Mouse (Mus musculus) CH12.LX (cell line): ENCODE results near the gene Efcab5. TPM values are rescaled to one million over a fixed set of nuclear protein-coding genes. Genes with fewer than 3 reads are reported as not detected.
"Not testable (repeated sequence)": the region's sequence is repeated elsewhere in the genome, so short reads cannot be mapped to it uniquely, and the experiment has no call there.

Source experiments
- DNase-seq: peaks from one replicate; pipeline ENCODE4 v3.0.0-alpha.2; 2013; ENCODE audit errors: extremely low read depth
- H3K27ac ChIP-seq: 2 replicates; pipeline ENCODE4 v1.5.1; 2012; ENCODE audit warnings: low read depth, mild to moderate bottlenecking, control low read depth, moderate library complexity; ENCODE audit not compliant: insufficient read depth
- H3K27me3 ChIP-seq: replicated peaks from 2 replicates; pipeline ENCODE3; 2012; ENCODE audit warnings: inconsistent platforms
- H3K36me3 ChIP-seq, 2 experiments: replicated peaks in 1 of 2; 2 replicates each; pipeline versions ENCODE3 to v1.6.1; 2012; ENCODE audit warnings: inconsistent platforms in 1 of 2, low read length in 1 of 2, mild to moderate bottlenecking in 1 of 2, mixed read lengths in 1 of 2, moderate library complexity in 1 of 2; ENCODE audit not compliant: control insufficient read depth in 1 of 2, insufficient read depth in 1 of 2
- H3K4me1 ChIP-seq, 2 experiments: 2 replicates each; pipeline ENCODE4 v1.6.1; 2012; ENCODE audit warnings: inconsistent platforms in 1 of 2, moderate library complexity in 1 of 2; ENCODE audit not compliant: insufficient read depth in 2 of 2, control insufficient read depth in 1 of 2
- H3K4me2 ChIP-seq: 2 replicates; pipeline ENCODE4 v1.6.1; 2012; ENCODE audit warnings: low read depth, mild to moderate bottlenecking, control low read depth; ENCODE audit not compliant: poor library complexity, insufficient read depth, severe bottlenecking
- H3K4me3 ChIP-seq, 3 experiments: fragments of 150-350 bp in 1 of 3; sonication (generic) in 1 of 3; replicated peaks in 1 of 3; 2 replicates each; pipeline versions ENCODE3 to v1.5.1; 2011 to 2012; ENCODE audit warnings: low read depth in 2 of 3, low read length in 2 of 3, mild to moderate bottlenecking in 2 of 3, moderate library complexity in 2 of 3, control low read depth in 1 of 3, improper control_type of control experiment in 1 of 3, inconsistent platforms in 1 of 3, mixed read lengths in 1 of 3; ENCODE audit not compliant: poor library complexity in 1 of 3
- H3K79me2 ChIP-seq: replicated peaks from 2 replicates; pipeline ENCODE4 v1.6.1; 2012; ENCODE audit warnings: mild to moderate bottlenecking, moderate library complexity; ENCODE audit not compliant: control insufficient read depth, poor library complexity, insufficient read depth, severe bottlenecking; ENCODE audit errors: extremely low read depth
- H3K9ac ChIP-seq: 2 replicates; pipeline ENCODE4 v1.6.1; 2012; ENCODE audit warnings: low read depth, mild to moderate bottlenecking, control low read depth, moderate library complexity; ENCODE audit not compliant: insufficient read depth
- H3K9me3 ChIP-seq: replicated peaks from 2 replicates; pipeline ENCODE3; 2012; ENCODE audit warnings: low read length, inconsistent platforms, mixed read lengths
- CHD1 ChIP-seq: IDR thresholded peaks from 2 replicates; pipeline ENCODE4 v1.6.1; 2012; ENCODE audit warnings: low read depth, low read length, improper control_type of control experiment, inconsistent platforms
- CHD2 ChIP-seq: IDR thresholded peaks from 2 replicates; pipeline ENCODE4 v1.6.1; 2011; ENCODE audit warnings: low read length, improper control_type of control experiment
- CTCF ChIP-seq, 2 experiments: IDR thresholded peaks in 1 of 2; conservative IDR thresholded peaks in 1 of 2; 2 replicates each; pipeline ENCODE4 v1.5.1; 2011 to 2012; ENCODE audit warnings: low read depth in 2 of 2, low read length in 2 of 2, improper control_type of control experiment in 1 of 2, inconsistent platforms in 1 of 2, mild to moderate bottlenecking in 1 of 2, moderate library complexity in 1 of 2
- E2F4 ChIP-seq: IDR thresholded peaks from 2 replicates; pipeline ENCODE4 v1.6.1; 2011; ENCODE audit warnings: low read depth, low read length, improper control_type of control experiment; ENCODE audit not compliant: insufficient replicate concordance
- JUN ChIP-seq: IDR thresholded peaks from 2 replicates; pipeline ENCODE4 v1.6.1; 2011; ENCODE audit warnings: low read depth, mild to moderate bottlenecking, low read length, improper control_type of control experiment, moderate library complexity; ENCODE audit not compliant: insufficient read depth
- JUND ChIP-seq: conservative IDR thresholded peaks from 2 replicates; pipeline ENCODE4 v1.6.1; 2011; ENCODE audit warnings: low read depth, low read length, improper control_type of control experiment
- KAT2A ChIP-seq: IDR thresholded peaks from 2 replicates; pipeline ENCODE4 v1.6.1; 2012; ENCODE audit warnings: low read length, improper control_type of control experiment, inconsistent platforms; ENCODE audit not compliant: insufficient replicate concordance
- MAFK ChIP-seq: IDR thresholded peaks from 2 replicates; pipeline ENCODE4 v1.6.1; 2011; ENCODE audit warnings: low read length, improper control_type of control experiment; ENCODE audit not compliant: insufficient replicate concordance
- MAZ ChIP-seq: IDR thresholded peaks from 2 replicates; pipeline ENCODE4 v1.6.1; 2012; ENCODE audit warnings: low read depth, mild to moderate bottlenecking, inconsistent platforms, low read length, improper control_type of control experiment, moderate library complexity
- MXI1 ChIP-seq: IDR thresholded peaks from 2 replicates; pipeline ENCODE4 v1.6.1; 2011; ENCODE audit warnings: mild to moderate bottlenecking, low read depth, low read length, improper control_type of control experiment
- SMC3 ChIP-seq: IDR thresholded peaks from 2 replicates; pipeline ENCODE4 v1.6.1; 2011; ENCODE audit warnings: low read depth, low read length, improper control_type of control experiment
- TBP ChIP-seq: conservative IDR thresholded peaks from 2 replicates; pipeline ENCODE4 v1.6.1; 2011; ENCODE audit warnings: low read depth, low read length, improper control_type of control experiment
- TCF12 ChIP-seq: IDR thresholded peaks from 2 replicates; pipeline ENCODE4 v1.6.1; 2014; ENCODE audit warnings: low read depth, mild to moderate bottlenecking, inconsistent platforms, low read length, improper control_type of control experiment
- UBTF ChIP-seq: IDR thresholded peaks from 2 replicates; pipeline ENCODE4 v1.6.1; 2012; ENCODE audit warnings: low read depth, mild to moderate bottlenecking, inconsistent platforms, low read length, improper control_type of control experiment, moderate library complexity
- ZNF384 ChIP-seq: IDR thresholded peaks from 2 replicates; pipeline ENCODE4 v1.6.1; 2012; ENCODE audit warnings: low read depth, low read length, improper control_type of control experiment, inconsistent platforms
- dilution Hi-C: fragments of 300-500 bp; cut with MboI; formaldehyde crosslinking; loops from 2 replicates; pipeline ENCODE4 v1.14.3; 2020; ENCODE audit warnings: low sequenced_read_pairs; ENCODE audit not compliant: extremely low pct_unique_long_range_greater_than_20kb, extremely low pct_ligation_motif_present
- in situ Hi-C: fragments of 300-500 bp; cut with MboI; formaldehyde crosslinking; loops from 3 replicates; pipeline ENCODE4 v1.14.3; 2019; ENCODE audit warnings: low sequenced_read_pairs, low pct_ligation_motif_present, low pct_unique_long_range_greater_than_20kb, mixed read lengths
- polyA plus RNA-seq: library from polyadenylated mRNA; unstranded; fragments of >175 nt; gene quantifications from 2 replicates; pipeline ENCODE4 v1.2.1, GENCODE M21; 2012; ENCODE audit warnings: low read depth; ENCODE audit not compliant: insufficient read length
- total RNA-seq, 2 experiments: library from RNA; depleted of rRNA; stranded (reverse); fragments of 300-350 nt in 1 of 2; fragments of >200 nt in 1 of 2; gene quantifications; 2 replicates each; pipeline ENCODE4 v1.2.3; 2012 to 2014

Gene Efcab5
- total and polyA plus RNA-seq, 3 experiments = 0.24 to 0.43 (median 0.38) TPM

DNA sequence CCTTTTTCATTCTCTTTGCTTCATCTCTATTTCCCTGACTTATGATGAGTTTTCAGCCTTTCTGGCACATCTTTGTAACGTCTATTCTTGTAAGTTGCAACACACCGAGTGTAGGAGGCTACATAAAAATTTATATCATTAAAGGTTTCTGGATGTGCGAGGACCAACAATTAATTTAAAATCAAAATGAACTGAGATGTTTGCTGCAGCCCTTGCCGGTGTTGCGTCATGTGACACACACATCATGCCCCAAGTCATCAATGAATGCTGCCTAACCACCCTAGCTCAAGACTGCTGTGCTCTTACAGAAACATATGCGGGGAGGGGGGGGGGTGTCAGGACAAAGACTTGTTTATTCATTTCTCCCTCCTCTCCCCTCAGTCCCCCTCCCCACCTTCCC lies 80.3 kb downstream of the Efcab5 start:
- H3K79me2 ChIP-seq = no peaks in the 10 kb centered on the region
- no peaks in the 10 kb centered on the region for H3K27me3 ChIP-seq
- no peak overlapping the region for H3K4me2 ChIP-seq
- no peak overlapping the region for H3K4me3 ChIP-seq
- DNase-seq = no peak
- no peak overlapping the region for H3K9ac ChIP-seq
- dilution Hi-C loops = no loop called here
- H3K27ac ChIP-seq = no peak overlapping the region
- in situ Hi-C loops = loop anchor here (10.0 to 25.0 kb wide), 3 partner anchors 336 to 679 kb away; partner anchors contain the start of gene Gm10277
- no peaks in the 10 kb centered on the region for H3K36me3 ChIP-seq
- H3K4me1 ChIP-seq = peaks cover 5 to 11% of the 10 kb centered on the region in 2 experiments; a peak in 2 of 4 replicates
- TF ChIP-seq E2F4 (no peak), JUND (no peak), MAZ (no peak), KAT2A (no peak), UBTF (no peak)
- no peaks in the 10 kb centered on the region for H3K9me3 ChIP-seq

DNA sequence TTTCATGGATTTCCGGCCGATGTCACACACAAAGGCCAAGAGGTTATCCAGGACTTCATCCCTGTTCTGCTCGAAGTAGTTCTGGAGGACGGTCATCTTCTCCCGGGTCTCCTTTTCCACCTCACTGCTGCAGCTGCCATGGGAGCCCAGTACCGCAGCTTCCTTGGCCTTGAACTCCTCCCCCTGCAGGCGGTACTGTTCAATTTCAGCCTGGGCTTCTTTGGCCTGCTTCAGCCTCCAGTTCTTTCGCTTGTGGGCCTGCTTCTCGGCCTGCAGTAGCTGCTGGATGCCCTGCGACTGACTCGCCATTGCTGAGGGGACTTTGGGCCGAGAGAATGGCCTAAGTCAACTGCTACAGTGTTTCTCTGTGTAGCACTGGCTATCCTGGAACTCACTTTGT lies 80.9 kb downstream of the Efcab5 start:
- H3K9me3 ChIP-seq, H3K4me2 ChIP-seq, dilution Hi-C loops, H3K9ac ChIP-seq, H3K79me2 ChIP-seq, H3K4me3 ChIP-seq, H3K27ac ChIP-seq, DNase-seq, H3K36me3 ChIP-seq, H3K27me3 ChIP-seq: not testable (repeated sequence)
- in situ Hi-C loops = loop anchor here (10.0 to 25.0 kb wide), 3 partner anchors 337 to 679 kb away; partner anchors contain the start of gene Gm10277
- H3K4me1 ChIP-seq = peaks cover 5 to 11% of the 10 kb centered on the region in 2 experiments; a peak in 2 of 4 replicates
- TF ChIP-seq SMC3 (0 out of 2 replicates have a peak, but pooled peaks have one; percentile 7), CTCF (conservative IDR thresholded peaks at IDR 0.05 in 1 of 2, IDR thresholded peaks at IDR 0.05 in 1 of 2; ENCODE audit: low read depth in 2 of 2, low read length in 2 of 2) (peak in 1 of 2 experiments; percentile 36; a peak in 2 of 4 replicates)

DNA sequence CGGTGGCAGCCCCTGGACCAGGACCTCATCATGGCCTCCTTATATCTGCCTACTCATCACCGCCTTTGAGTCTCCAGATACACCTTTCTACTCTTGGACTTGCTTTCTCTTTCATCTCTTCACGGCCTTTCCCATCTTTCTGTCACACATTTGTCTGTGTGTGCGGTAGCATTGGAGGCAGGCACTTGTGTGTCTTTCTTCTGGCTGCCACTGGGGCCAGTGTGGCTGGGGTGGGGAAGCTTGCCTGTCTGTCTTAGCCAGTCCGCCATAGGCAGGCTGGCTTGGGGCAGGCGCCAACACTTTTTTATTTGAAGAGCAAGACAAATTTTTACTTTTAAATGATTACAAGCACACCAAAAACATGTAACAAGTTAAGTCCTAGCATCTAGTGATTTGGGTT lies 81.8 kb downstream of the Efcab5 start:
- Histone ChIP-seq H3K4me1 (peaks cover 5 to 11% of the 10 kb centered on the region in 2 experiments; a peak in 2 of 4 replicates), H3K9me3 (no peaks in the 10 kb centered on the region), H3K79me2 (no peaks in the 10 kb centered on the region), H3K27ac (no peak overlapping the region), H3K4me3 (no peak overlapping the region), H3K9ac (no peak overlapping the region), H3K27me3 (no peaks in the 10 kb centered on the region), H3K36me3 (no peaks in the 10 kb centered on the region), H3K4me2 (no peak overlapping the region)
- no peak for DNase-seq
- TF ChIP-seq CHD1 = no peak
- TF ChIP-seq SMC3 = no peak
- no peak for TF ChIP-seq TBP
- no peak for TF ChIP-seq ZNF384
- TF ChIP-seq MXI1 = no peak
- TF ChIP-seq MAFK = no peak
- no peak for TF ChIP-seq JUN
- TF ChIP-seq TCF12 = no peak
- no peak for TF ChIP-seq CHD2
- in situ Hi-C loops = loop anchor here (10.0 to 25.0 kb wide), 3 partner anchors 338 to 680 kb away; partner anchors contain the start of gene Gm10277
- dilution Hi-C loops = no loop called here
